Mouse (Mus musculus) activated CD4-positive, CD25-positive, alpha-beta regulatory T cell (primary cell): Measurements from ENCODE around the gene Kcnk12. TPM values are rescaled to one million over a fixed set of nuclear protein-coding genes. Genes with fewer than 3 reads are reported as not detected.

Source experiments
- polyA plus RNA-seq, 2 experiments: library from polyadenylated mRNA; unstranded; fragments of 100-300 nt; shearing (Covaris generic); gene quantifications; one replicate each; pipeline ENCODE4 v1.2.1; 2017

Kcnk12 gene
- not detected for polyA plus RNA-seq

GRCm38 (mm10) chr17:87797688-87798291 is at the start of gene Kcnk12:
TSS of gene Kcnk12 (minus strand) at chr17:87797994.

Other genes starting within 250 kb of the Kcnk12 start
- gene Epcam, start 162.0 kb downstream of the Kcnk12 start, polyA plus RNA-seq, result 10 to 100 TPM in 1 of 2 experiments, 1 to 10 TPM in 1; 8.4 to 37.4 TPM
- gene Msh2, start 125.7 kb downstream of the Kcnk12 start, polyA plus RNA-seq, result 10 to 100 TPM; 53.9 to 57.8 TPM
- gene Rpl36-ps4, start 123.0 kb upstream of the Kcnk12 start, polyA plus RNA-seq, result not detected
- 10 to 100 TPM; 45.7 to 51.9 TPM for gene Msh6, start 177.1 kb upstream of the Kcnk12 start, polyA plus RNA-seq